Mouse (Mus musculus): ENCODE measurements around the gene Gucy2g. TPM values are rescaled to one million over a fixed set of nuclear protein-coding genes. Genes with fewer than 3 reads are reported as not detected.

Gucy2g gene
- total and polyA plus RNA-seq, 3 experiments = 0.65 to 2.4 TPM; not detected in 1

- peak; percentile 77 for TF ChIP-seq POLR2AphosphoS2 (IDR thresholded peaks at IDR 0.05; ENCODE audit: low read length)
- TF ChIP-seq CHD2 (IDR thresholded peaks at IDR 0.05; ENCODE audit: low read length) = peak; percentile 50
- no peak for TF ChIP-seq MEF2A (IDR thresholded peaks at IDR 0.05; ENCODE audit: extremely low read depth, insufficient replicate concordance, low read depth, low read length, poor library complexity, severe bottlenecking)
- peak; percentile 65; the same call in 1 of the 2 replicates for TF ChIP-seq BHLHE40 (IDR thresholded peaks at IDR 0.05; ENCODE audit: borderline replicate concordance, low read depth, low read length)
- TF ChIP-seq HCFC1 (IDR thresholded peaks at IDR 0.05; ENCODE audit: low read depth, low read length) = peak; percentile 54
- peak; percentile 96 for TF ChIP-seq ETS1 (IDR thresholded peaks at IDR 0.05; ENCODE audit: low read depth, low read length)
These were observed 32.3 kb upstream of the Gucy2g start (continued) for GRCm38 (mm10) chr19:55273340-55273739.

- TF ChIP-seq EP300 (IDR thresholded peaks at IDR 0.05; ENCODE audit: low read depth in 1 of 2, low read length in 2 of 2) (peak; percentile 36 to 60; a peak in 3 of 4 replicates), ZMIZ1 (IDR thresholded peaks at IDR 0.05; ENCODE audit: low read depth, low read length) (no peak), KAT2A (conservative IDR thresholded peaks at IDR 0.05; ENCODE audit: low read depth, low read length) (no peak), RAD21 (IDR thresholded peaks at IDR 0.05; ENCODE audit: low read depth, low read length) (no peak), TCF12 (IDR thresholded peaks at IDR 0.05; ENCODE audit: low read depth, low read length) (peak; percentile 53; the same call in 1 of the 2 replicates), MYB (IDR thresholded peaks at IDR 0.05; ENCODE audit: low read depth, low read length) (no peak), POLR2A (IDR thresholded peaks at IDR 0.05; ENCODE audit: control insufficient read depth in 1 of 2, insufficient read depth in 1 of 2, low read depth in 1 of 2, low read length in 2 of 2, poor library complexity in 1 of 2) (0 out of 4 replicates have a peak, but pooled peaks of 1 of the 2 experiments have one; percentile 14), GATA1 (IDR thresholded peaks at IDR 0.05; ENCODE audit: low read depth, low read length) (peak; percentile 43; the same call in 1 of the 2 replicates), SIN3A (IDR thresholded peaks at IDR 0.05; ENCODE audit: low read length) (0 out of 2 replicates have a peak, but pooled peaks have one; percentile 22), ETS1 (IDR thresholded peaks at IDR 0.05; ENCODE audit: low read depth, low read length) (peak; percentile 52)
- no peak overlapping the region for H3K9ac ChIP-seq (ENCODE audit: control insufficient read depth, low read depth, low read length, poor library complexity, severe bottlenecking)
- peak overlapping the region; percentile 41; the same call in 1 of the 2 replicates for H3K27ac ChIP-seq (ENCODE audit: control insufficient read depth, low read depth, low read length)
- H3K36me3 ChIP-seq (ENCODE audit: control insufficient read depth in 1 of 2, insufficient read depth in 2 of 2, low read length in 2 of 2) = peaks cover 31 to 52% of the 10 kb centered on the region in 2 experiments
- no peak overlapping the region for H3K4me3 ChIP-seq (ENCODE audit: control insufficient read depth in 1 of 2, insufficient read depth in 1 of 2, low read depth in 2 of 2, low read length in 2 of 2)
- H3K79me2 ChIP-seq (ENCODE audit: control insufficient read depth, insufficient read depth, low read length, poor library complexity) = peaks cover 14% of the 10 kb centered on the region
- no peaks in the 10 kb centered on the region for H3K27me3 ChIP-seq (ENCODE audit: control insufficient read depth in 1 of 2, insufficient read depth in 2 of 2, low read length in 2 of 2)
- peaks cover 43 to 44% of the 10 kb centered on the region in 2 experiments for H3K4me1 ChIP-seq (ENCODE audit: control insufficient read depth in 1 of 2, insufficient read depth in 2 of 2, low read length in 2 of 2)
- H3K9me3 ChIP-seq (replicated peaks; ENCODE audit: insufficient read depth, low read length) = no peaks in the 10 kb centered on the region
- peak; percentile 53 for DNase-seq (ENCODE audit: low read depth, low spot score)
These were observed 30.4 kb upstream of the Gucy2g start for GRCm38 (mm10) chr19:55271448-55271847.

GRCm38 (mm10) chr19:55269051-55269450 is 28.0 kb upstream of the Gucy2g start:
- no peak for DNase-seq (ENCODE audit: low read depth, low spot score)
- TF ChIP-seq POLR2A (IDR thresholded peaks at IDR 0.05; ENCODE audit: control insufficient read depth in 1 of 2, insufficient read depth in 1 of 2, low read depth in 1 of 2, low read length in 2 of 2, poor library complexity in 1 of 2) = no peak
- TF ChIP-seq GABPA (IDR thresholded peaks at IDR 0.05; ENCODE audit: low read depth, low read length) = no peak
- no peak for TF ChIP-seq TAL1 (IDR thresholded peaks at IDR 0.05; ENCODE audit: low read length)
- TF ChIP-seq TCF12 (IDR thresholded peaks at IDR 0.05; ENCODE audit: low read depth, low read length) = no peak
- no peak for TF ChIP-seq MXI1 (IDR thresholded peaks at IDR 0.05; ENCODE audit: low read depth, low read length)
- TF ChIP-seq ZMIZ1 (IDR thresholded peaks at IDR 0.05; ENCODE audit: low read depth, low read length) = no peak
- TF ChIP-seq SMC3 (IDR thresholded peaks at IDR 0.05; ENCODE audit: low read depth, low read length) = no peak
- TF ChIP-seq UBTF (IDR thresholded peaks at IDR 0.05; ENCODE audit: borderline replicate concordance, insufficient read depth, low read depth, low read length) = no peak
- TF ChIP-seq KAT2A (conservative IDR thresholded peaks at IDR 0.05; ENCODE audit: low read depth, low read length) = no peak
- no peak for TF ChIP-seq TBP (IDR thresholded peaks at IDR 0.05; ENCODE audit: low read depth, low read length)
- H3K36me3 ChIP-seq (ENCODE audit: control insufficient read depth in 1 of 2, insufficient read depth in 2 of 2, low read length in 2 of 2) = peaks cover 22 to 42% of the 10 kb centered on the region in 2 experiments
- no peak overlapping the region for H3K9ac ChIP-seq (ENCODE audit: control insufficient read depth, low read depth, low read length, poor library complexity, severe bottlenecking)
- H3K27me3 ChIP-seq (ENCODE audit: control insufficient read depth in 1 of 2, insufficient read depth in 2 of 2, low read length in 2 of 2) = no peaks in the 10 kb centered on the region
- H3K9me3 ChIP-seq (replicated peaks; ENCODE audit: insufficient read depth, low read length) = no peaks in the 10 kb centered on the region
- peaks cover 28 to 38% of the 10 kb centered on the region in 2 experiments for H3K4me1 ChIP-seq (ENCODE audit: control insufficient read depth in 1 of 2, insufficient read depth in 2 of 2, low read length in 2 of 2)
- H3K4me3 ChIP-seq (ENCODE audit: control insufficient read depth in 1 of 2, insufficient read depth in 1 of 2, low read depth in 2 of 2, low read length in 2 of 2) = no peak overlapping the region
- H3K27ac ChIP-seq (ENCODE audit: control insufficient read depth, low read depth, low read length) = no peak overlapping the region
- H3K79me2 ChIP-seq (ENCODE audit: control insufficient read depth, insufficient read depth, low read length, poor library complexity) = peaks cover 25% of the 10 kb centered on the region

Data from MEL (cell line).